Mouse (Mus musculus): ENCODE measurements around the gene Mrpl36.

Gene Mrpl36

DNA sequence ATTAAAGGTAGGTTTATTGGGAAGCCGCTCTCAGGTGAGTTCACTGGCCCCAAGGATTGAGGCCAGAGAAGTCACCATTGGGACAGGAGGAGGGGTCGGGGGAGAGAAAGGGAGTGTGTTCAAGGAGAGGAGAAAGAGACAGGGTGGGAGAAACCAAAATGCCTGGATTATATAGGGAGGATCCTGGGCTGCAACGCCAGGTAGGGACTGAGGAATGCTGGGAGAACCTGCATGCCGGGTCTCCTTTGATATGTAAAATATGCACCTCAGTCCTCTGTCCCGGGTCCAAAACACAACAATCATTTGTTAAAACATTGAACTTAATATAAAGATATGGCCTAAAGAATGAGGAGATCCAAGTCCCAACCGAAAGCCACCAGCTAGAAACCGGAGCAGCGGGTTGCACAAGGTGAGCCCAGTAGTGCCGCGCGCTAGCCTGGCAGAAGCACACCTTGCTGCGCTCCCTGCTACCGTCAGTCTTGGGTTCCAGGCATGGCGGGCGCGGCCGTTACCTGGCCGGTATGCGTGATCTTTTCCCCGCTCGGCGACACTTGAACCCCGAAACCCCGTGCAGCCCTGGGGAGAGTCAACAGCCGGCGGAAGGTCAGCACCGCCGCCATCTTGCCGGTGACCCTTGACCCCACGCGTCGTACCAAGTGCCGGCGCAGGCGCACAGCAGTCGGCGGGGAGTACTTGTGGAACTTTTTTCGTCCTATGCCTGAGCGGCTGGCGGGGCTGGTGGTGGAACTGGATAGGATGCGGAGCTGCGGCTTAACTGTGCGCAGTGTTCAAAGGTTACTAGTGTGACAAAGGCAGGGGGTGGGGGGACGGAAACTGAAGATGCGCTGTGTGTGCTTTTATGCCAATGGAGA, at the start of gene Mrpl36, which contains the start of gene Ndufs6:
TSS of gene Mrpl36 (plus strand) at position 687 of the 872 bp plus-strand sequence.
TSS of gene Ndufs6 (minus strand) at position 716 of the 872 bp plus-strand sequence.
- peak; percentile 85 for DNase-seq (ENCODE audit: low spot score)

DNA sequence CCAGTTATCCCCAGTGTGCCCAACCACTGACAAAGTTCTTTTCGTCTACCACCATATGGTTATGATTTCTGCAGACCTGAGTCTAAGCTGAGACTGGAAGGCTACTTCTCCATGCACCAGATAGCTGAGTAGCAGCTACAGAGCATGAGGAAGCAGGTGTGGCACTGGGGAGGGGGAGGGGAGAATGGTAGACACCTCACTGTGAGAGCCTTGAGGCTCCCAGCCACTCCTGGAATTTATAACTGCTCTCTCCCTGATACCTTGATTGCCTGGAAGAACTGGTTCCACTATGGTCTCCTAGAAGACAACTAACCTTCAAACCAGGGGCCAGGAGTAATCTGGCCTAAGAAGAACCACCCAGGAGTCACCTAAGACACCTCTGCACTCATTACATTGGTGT, 49.1 kb upstream of the Mrpl36 start:
- DNase-seq (ENCODE audit: low spot score), result no peak

DNA sequence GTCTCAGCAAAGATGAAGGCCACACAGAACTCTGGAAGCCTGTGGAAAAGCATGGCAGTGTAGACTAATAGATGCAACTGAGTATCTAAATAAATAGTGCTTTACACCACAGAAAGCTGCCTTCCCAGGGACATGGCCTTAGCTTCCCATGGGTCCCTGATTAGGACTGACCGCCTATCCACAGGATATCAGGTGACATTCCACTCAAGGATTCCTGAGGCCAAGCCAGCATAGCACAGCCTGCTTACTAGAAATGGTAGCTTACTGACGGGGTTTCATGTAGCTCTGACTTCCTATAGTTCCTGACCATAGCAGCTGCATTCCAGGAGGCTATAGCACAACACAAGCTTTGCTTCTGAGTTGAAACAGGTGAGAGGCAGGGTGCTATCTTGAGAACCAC, 45.9 kb upstream of the Mrpl36 start:
- no peak for DNase-seq (ENCODE audit: low spot score)

DNA sequence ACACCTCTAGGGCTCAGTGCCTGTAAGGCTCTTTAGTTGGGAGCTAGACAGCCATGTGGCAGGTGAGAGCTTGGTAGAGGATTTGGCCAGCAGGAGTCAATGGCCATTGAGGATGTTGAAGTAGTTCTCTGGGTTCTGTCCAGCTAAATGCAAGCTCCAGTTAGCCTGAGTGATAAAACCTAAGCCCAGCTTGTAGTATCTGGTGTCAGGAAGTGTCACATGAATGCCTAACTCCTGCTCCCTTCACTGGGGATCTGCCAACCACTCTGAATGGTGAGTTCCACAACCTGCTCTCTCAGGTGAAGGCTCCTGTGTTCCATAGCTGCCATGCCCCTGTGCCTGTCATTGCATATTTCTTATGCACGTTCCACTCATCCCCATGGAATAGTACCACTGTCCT, 44.8 kb upstream of the Mrpl36 start:
- no peak for DNase-seq (ENCODE audit: low spot score)

DNA sequence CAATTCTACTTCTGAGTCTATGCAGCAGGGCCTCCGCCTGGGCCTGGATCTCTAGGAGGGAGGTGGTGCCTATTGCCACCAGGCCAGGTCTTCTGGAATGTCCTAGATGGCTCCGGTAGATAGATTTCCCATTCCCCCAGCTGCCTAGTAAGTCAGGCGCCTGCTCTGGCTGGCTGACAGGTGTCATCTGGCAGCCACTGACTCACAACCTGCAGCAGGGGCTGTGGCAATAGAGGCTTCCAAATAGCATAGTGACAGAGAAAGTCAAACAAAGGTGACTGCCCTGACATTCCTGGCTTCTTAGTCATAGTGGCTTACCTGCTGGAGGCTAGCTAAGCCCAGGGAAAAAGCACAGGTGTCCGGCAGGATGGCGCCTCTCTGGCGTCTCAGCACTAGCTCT, 38.1 kb upstream of the Mrpl36 start:
- no peak for DNase-seq (ENCODE audit: low spot score)

DNA sequence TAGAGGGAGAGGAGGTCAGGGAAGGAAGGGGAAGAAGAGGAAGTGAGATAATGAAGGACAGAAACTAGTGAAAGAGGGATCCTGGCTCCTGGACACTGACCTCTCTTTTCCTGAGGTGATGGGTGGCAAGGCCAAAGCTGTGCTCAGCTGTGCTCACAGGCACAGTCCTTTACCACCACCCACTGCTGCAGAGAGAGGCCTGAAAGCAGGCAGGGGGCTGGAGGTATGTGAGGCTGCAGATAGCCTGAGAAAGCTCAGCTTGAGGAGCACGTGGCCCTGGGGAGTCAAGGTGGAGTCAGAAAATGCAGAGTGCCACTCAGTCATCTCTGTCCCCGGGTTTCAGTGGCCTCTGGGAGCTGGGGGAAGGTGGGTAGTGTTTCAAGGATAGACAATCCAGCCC, 37.2 kb upstream of the Mrpl36 start:
- no peak for DNase-seq (ENCODE audit: low spot score)

DNA sequence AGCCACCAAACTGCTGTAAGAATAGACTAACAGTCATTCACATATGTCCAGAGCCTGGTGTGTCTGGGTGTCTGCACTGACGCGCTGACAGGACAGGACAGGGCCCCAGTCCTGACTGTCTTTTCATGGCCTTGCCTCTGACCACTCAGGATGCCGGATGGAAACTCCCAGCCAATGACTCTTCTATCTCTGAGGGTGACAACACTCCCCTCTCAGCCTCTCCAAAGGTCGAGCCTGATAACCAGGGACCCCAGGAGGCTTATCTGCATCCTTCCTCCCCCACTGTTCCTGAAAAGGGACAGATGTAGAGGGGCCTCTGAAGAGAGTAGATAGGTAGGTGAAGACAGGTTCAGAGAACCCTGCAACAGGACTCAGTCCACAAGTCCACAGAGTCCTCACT, 29.6 kb upstream of the Mrpl36 start:
- no peak for DNase-seq (ENCODE audit: low spot score)

DNA sequence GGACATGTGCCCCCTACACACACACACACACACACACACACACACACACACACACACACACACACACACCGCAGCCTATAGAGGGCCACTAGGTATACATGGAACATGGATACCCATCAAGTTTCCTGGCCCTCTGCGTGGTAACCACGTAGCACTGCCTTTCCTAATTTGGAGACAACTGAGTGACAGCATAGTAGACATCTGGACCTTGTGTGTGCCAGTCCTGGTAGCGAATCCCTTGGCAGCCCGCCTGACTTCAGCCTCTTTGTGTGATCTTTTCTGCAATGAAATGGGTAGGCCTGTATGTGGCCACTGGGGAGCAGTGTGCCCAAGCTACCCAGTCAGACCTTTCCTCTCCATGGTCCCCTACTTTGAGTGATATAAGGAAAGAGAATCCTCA, 29.0 kb upstream of the Mrpl36 start:
- DNase-seq (ENCODE audit: low spot score), result no peak

DNA sequence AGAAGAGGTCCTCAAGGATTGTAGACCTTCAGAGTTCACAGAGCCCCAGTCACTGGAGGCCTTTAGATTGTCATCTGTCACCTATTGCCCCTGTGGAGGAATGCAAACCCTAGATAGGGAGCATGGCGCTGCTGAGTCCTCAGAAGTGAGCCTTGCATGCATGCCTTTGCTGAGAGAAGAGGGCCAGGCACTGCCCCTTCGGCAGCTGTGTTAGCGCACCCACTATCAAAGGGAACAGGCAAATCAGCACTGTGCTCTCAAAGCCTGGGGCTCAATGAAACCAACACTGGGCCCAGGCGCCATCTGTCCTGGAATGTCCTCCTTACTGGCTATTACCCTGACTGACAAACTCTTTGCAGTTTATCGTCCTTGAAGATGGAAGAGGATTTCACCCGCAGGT, 23.6 kb upstream of the Mrpl36 start:
- DNase-seq (ENCODE audit: low spot score), result no peak

DNA sequence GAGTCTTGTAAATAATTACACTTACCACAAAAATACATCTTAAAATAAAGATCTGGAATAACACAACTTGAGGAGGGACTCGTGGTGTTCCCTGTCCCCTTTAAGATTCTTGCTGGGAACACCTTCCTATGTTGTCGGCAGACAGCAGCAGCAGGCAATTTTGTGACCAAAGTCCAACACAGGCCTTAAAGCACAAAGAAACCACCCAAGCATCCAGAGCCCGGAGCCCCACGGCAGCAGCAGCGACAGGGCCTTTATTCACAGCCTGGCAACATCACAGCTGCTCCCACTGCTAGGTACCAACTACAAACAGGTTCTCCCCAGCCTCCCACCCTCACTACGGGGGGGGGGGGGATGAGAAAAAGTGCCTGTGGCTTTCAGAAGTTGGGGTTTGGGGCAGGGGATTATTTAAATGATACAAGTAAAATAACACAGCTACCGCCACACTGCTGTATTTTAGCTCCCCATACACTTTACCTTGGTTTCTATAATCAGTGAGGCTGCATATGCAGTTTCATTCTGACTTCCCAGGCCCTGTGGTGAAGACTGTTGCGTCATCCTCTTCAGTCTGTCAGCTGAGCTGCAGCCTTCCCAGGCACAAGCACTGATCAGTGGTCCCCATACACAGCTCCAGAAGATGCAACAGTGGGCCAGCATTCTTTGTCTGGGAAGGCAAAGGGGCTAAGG, 22.8 kb upstream of the Mrpl36 start:
- DNase-seq (ENCODE audit: low spot score), result no peak

DNA sequence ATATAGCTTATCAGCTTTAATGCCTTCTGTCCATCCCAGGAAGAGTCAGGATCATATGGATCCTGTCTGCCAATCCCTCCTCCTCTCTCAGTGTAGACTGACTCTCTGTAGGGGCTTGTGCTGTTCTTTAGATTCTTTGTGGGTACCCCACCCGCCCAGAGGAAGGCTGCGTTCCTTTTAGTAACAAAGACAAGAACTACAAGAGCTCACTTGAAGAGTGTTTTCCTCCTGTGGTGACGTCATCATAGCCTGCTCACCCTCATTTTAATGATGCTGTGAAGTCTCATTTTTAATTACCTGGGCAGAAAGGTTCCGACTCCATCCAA, 22.3 kb upstream of the Mrpl36 start:
- no peak for DNase-seq (ENCODE audit: low spot score)

DNA sequence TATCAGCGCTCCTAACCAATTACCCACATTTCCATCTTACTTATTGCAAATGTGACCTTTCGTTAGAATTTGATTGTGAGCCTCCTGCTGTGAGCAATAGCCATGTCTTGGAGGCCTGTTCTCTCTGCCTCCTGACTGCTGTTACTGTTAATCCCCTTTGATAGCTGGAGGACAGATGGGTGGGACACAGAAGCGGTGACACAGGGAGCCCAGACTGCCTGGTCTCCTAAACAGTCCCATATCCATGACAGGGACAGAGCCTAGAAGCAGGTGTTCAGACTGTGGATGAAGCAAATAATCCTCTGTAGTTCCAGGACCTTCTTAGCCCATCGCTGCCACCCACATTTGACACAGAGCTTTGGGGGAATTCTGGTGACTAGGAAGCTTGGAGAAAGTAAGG, 21.9 kb upstream of the Mrpl36 start:
- DNase-seq (ENCODE audit: low spot score), result no peak

DNA sequence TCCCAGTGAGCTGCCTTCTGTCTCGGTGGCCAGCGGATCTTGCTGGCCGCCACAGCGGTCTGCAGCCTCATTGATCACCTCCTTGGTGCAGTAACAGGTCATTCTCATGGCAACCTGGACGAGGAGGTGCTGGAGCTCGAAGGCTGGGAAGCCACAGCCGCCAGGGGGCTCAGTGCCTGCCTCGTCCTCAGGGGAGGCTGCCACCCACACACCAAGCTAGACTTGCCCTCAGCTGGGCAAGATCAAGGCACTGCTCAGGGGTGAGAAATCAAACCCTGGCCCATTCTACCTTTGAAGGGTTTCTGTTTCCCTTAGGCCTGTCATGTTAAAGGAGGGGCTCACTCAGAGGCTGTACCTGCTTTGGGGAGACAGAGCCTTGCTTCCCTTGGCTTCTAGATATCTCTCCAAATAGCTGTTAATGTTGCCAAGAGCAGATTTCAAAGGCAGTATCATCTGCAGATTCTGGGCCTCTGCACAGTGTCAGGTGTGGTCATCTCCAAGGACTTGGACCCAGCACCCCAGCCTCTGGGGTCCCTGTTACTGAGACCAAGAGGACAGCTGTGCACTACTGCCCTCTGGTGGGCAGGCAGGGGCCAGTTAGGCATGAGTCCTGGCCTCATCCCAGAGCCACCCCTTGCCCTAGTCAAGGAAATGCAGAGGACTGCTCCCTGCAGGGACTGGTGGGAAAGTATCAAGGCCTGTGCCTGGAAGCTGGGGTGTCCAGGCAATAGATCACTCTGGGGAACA, 18.0 kb upstream of the Mrpl36 start:
- DNase-seq (ENCODE audit: low spot score), result no peak

DNA sequence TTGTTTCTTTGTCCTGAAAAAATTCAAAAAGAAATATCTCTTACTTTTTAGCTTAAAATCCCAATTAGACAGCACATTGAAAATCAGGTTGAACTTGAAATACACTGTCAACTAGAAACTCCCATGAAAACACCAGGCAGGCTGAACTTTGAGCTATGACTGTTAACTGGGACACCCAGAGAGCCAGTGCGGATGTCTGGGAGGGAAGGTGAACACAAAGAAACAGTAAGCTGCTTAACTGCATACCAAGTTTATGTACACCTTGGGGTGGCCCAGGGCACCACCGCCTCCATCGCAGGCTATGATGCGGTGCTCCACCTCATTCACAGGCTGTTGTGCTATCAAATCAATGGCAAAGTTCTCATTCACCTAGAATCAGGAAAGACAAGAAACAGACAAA, 8.3 kb upstream of the Mrpl36 start:
- no peak for DNase-seq (ENCODE audit: low spot score)

DNA sequence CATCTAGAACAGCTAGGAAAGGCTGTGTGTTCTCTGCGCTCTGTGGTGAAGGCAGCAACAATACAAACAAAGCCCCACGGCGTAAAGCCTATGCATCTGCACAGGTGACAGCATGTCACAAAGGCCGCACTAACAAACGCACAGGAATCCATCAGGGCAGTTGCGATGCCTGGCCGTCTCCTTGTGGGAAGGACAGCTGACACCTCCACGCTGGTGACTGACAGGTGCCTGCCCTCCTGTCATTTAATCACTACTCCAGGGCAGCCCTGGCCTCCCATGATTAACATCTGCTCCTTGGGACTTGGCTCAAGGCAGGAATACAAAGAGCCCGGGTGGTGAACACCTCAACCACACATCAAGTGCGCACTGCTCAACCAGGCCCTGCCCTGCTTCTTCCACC, 5.7 kb upstream of the Mrpl36 start:
- no peak for DNase-seq (ENCODE audit: low spot score)

DNA sequence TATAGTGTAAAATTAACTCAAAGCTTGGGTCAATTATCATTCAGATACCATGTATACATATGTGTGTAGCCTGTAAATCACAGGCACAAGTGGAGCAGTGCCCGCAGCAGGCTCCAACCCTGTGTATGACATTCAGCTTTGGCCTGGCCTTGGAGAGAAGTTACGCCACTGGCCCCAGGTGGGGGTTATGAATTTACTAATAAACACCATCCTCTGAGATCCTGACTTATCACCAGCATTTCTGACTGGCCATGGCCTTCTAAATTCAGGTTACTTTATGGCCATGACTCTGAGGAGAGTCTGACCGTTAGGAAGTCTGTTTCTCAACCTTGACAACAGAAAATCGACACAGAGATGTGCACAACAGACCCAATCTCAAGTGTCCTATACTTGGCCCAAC, 4.9 kb upstream of the Mrpl36 start:
- no peak for DNase-seq (ENCODE audit: low spot score)

DNA sequence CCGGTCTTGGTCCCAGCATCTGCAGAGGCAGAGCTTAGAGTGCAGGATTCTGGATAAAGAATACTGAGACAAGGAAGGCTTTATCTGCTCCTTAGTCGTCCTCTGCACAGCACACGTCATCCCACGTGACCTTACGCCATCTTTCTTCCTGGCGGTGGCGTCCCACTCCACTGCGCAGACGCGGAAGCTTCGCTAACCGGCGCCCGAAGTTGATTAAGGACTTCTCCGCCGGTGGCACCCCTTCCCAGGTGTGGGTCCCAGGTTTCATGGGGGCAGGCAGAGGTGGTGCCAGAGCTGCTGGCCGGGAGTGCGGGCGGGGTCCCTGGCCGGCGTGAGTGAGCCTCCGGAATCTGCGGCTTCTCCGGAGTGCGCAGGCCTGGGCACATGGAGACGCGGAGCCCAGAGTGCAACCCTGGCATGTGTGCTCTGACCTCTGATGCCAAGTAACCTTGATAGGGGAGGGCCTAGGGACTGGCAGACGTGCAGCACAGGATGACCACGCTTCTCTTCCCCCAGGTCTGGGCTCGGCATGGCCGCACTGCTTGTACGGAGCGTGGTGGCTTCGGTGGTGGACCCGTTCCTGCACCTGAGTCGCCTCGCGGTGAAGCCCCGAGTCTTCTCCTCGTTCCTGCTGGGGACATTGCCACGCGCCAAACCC, 2.7 kb downstream of the Mrpl36 start:
- peak; percentile 78 for DNase-seq (ENCODE audit: low spot score)

DNA sequence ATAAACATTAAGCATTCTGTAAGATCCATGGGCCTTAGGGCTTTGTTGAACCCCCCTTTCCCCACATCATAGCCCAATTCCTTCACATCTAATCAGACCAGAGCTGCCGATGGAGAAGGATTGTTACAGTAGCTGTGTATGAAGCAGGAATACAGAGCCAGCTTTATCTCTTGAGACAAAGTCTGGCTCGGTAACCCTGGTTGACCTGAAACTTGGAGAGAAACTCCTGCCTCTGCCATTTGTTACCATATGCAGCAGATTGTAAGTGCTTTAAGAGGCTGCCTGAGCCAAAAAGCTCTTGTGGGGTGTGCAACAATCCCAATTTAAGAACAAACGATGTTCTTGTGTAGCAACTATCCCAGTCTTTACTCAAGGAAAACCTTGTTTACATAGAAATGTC, 3.4 kb downstream of the Mrpl36 start:
- no peak for DNase-seq (ENCODE audit: low spot score)

DNA sequence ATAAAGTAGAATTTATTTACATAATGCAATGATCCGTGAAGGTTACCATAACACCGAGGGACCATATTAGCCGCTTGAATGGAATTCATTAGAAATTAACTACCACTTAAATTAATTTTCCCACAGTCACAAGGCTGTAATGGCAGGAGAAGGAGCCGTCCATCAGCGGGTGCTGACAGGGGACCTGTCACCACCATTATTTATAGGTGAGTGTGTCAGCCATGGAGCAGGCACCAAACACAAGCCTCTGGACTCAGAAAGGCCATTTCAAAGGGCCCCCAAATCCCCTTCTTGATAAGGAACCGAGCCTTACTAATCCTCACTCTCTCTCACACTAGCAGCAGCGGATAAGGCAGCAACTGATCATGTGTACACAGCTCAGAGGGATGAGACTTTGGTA, 8.4 kb downstream of the Mrpl36 start:
- no peak for DNase-seq (ENCODE audit: low spot score)

DNA sequence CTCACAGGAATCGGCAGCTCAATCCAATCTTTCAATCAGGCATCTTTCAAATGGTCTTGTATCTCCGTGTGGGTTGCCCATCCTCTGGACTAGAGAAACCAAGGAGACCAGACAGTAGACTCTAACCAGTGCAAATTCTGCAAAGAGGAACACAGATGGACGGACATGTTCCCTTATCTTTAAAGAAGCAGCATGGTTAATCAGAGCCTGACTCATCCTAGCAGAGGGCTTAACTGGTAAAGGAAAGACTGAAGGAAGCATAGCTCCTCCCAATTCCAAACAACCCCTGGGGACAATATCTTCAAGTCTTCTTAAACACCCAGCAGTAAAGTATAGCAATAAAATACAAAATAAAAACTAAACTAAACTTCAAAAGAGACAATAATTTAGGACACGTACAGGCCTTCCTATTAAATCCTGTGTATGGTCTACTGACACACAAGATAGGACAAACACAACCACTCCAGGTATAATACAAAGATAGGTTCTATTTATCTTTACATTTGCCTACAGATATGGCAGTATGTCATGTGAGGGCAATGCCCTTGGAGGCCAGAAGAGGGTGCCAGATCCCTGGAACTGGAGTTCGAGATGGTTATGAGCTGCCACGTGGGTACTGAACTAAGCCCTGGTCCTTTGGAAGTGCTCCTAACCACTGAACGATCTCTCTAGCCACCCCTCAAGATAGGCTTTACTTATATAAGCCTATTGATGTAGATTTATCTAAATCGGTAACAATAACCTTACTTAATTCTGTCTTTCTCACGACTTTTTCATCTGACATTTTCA, 17.0 kb downstream of the Mrpl36 start:
- DNase-seq (ENCODE audit: low spot score), result no peak

DNA sequence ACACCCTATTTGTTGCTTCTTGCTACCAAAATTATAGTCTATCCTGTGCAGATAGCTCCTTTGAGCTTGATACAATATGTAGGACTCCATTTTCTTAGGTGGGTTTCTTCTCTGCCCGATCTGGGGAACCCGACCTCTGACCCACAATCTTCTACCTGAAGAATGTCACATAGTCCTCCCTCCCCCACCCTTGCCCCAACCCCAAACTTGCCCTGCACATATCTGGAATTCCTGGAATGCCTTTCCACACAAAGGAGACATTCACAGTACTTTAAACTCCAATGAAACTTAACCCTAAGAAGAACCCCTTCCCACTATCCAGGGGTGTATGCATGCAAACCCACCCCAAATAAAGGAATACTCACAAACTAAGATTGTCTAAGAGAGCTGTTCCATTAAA, 17.8 kb downstream of the Mrpl36 start:
- DNase-seq (ENCODE audit: low spot score), result no peak

DNA sequence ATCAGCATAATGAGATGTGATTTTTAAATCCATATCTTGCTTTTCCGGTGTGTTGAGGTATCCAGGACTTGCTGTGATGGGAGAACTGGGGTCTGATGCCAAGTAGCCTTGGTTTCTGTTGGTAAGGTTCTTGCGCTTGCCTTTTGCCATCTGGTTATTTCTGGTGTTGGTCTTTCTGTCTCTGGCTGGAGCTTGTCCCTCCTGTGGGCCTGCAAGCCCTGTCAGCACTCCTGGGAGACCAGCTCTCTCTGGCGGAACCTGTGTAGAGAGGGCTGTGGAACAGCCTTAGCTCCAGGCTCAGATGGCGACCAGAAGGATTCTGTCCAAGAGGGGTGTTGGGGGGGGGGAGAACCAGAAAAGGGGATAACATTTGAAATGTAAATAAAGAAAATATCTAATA, 18.4 kb downstream of the Mrpl36 start:
- no peak for DNase-seq (ENCODE audit: low spot score)
